Mouse (Mus musculus) kidney, embryonic 14.5 days (tissue): ENCODE measurements around the gene Ccdc162. TPM values are rescaled to one million over a fixed set of nuclear protein-coding genes. Genes with fewer than 3 reads are reported as not detected.

Experiments
- ATAC-seq: fragments of 200-750 bp; cut with Nextera tagmentation; 2 replicates; pipeline ENCODE4 v1.8.0; 2017; ENCODE audit warnings: moderate number of reproducible peaks, mild to moderate bottlenecking, moderate TSS enrichment, moderate library complexity; ENCODE audit not compliant: low FRiP score, low TSS enrichment
- H3K27ac ChIP-seq: fragments of 300-500 bp; sonication (generic); 2 replicates; pipeline ENCODE4 v1.5.1; 2014; ENCODE audit warnings: low read depth, mild to moderate bottlenecking, low read length, moderate library complexity, mixed read lengths
- H3K27me3 ChIP-seq: fragments of 300-500 bp; sonication (generic); 2 replicates; pipeline ENCODE4 v1.6.1; 2014; ENCODE audit warnings: mild to moderate bottlenecking, low read length; ENCODE audit not compliant: control insufficient read depth, insufficient read depth
- H3K36me3 ChIP-seq: fragments of 300-500 bp; sonication (generic); 2 replicates; pipeline ENCODE4 v1.6.1; 2014; ENCODE audit warnings: low read length, mixed read lengths; ENCODE audit not compliant: control insufficient read depth, insufficient read depth
- H3K4me1 ChIP-seq: fragments of 300-500 bp; sonication (generic); 2 replicates; pipeline ENCODE4 v1.6.1; 2014; ENCODE audit warnings: low read length, mixed read lengths; ENCODE audit not compliant: control insufficient read depth, insufficient read depth
- H3K4me2 ChIP-seq: fragments of 300-500 bp; sonication (generic); replicated peaks from 2 replicates; pipeline ENCODE4 v1.6.1; 2014; ENCODE audit warnings: low read depth, mild to moderate bottlenecking, low read length
- H3K4me3 ChIP-seq: fragments of 300-500 bp; sonication (generic); 2 replicates; pipeline ENCODE4 v1.5.1; 2014; ENCODE audit warnings: mild to moderate bottlenecking, low read length
- H3K9ac ChIP-seq: fragments of 300-500 bp; sonication (generic); 2 replicates; pipeline ENCODE4 v1.6.1; 2014; ENCODE audit warnings: low read depth, mild to moderate bottlenecking, low read length, moderate library complexity
- H3K9me3 ChIP-seq: fragments of 300-500 bp; sonication (generic); 2 replicates; pipeline ENCODE4 v1.6.1; 2016; ENCODE audit warnings: low read length; ENCODE audit not compliant: control insufficient read depth
- WGBS: fragments of 180-500 bp; shearing (Covaris S2); extraction: QIAGEN DNeasy Blood & Tissue Kit; methylation state at CpG from one replicate; pipeline ENCODE4 v1.1.7; 2014; 5-methylcytosine and 5-hydroxymethylcytosine counted together
- polyA plus RNA-seq: library from polyadenylated mRNA; unstranded; fragments of >200 nt; fragmentation: Nextera tagmentation; extraction: Ambion mirVana; gene quantifications from 2 replicates; pipeline ENCODE4 v1.2.1, GENCODE M21; 2014

The Ccdc162 gene
- polyA plus RNA-seq, 1 experiment from 2014 or later = 0.15 TPM

- Histone ChIP-seq H3K4me1 (no peaks in the 10 kb centered on the region; the same call in 1 of the 2 replicates), H3K27ac (no peak overlapping the region), H3K36me3 (no peaks in the 10 kb centered on the region), H3K4me2 (no peak overlapping the region), H3K9me3 (peaks cover 4% of the 10 kb centered on the region; the same call in 1 of the 2 replicates), H3K9ac (no peak overlapping the region), H3K27me3 (no peaks in the 10 kb centered on the region), H3K4me3 (no peak overlapping the region)
- ATAC-seq = no peak
- 44% methylated on average over 16 of the region's 16 CpGs for WGBS
These were observed 33.7 kb downstream of the Ccdc162 start for GRCm38 (mm10) chr10:41682546-41683393.

GRCm38 (mm10) chr10:41678746-41679360 is 37.6 kb downstream of the Ccdc162 start:
- Histone ChIP-seq H3K4me3 (no peak overlapping the region), H3K27me3 (no peaks in the 10 kb centered on the region), H3K27ac (no peak overlapping the region)

DNA sequence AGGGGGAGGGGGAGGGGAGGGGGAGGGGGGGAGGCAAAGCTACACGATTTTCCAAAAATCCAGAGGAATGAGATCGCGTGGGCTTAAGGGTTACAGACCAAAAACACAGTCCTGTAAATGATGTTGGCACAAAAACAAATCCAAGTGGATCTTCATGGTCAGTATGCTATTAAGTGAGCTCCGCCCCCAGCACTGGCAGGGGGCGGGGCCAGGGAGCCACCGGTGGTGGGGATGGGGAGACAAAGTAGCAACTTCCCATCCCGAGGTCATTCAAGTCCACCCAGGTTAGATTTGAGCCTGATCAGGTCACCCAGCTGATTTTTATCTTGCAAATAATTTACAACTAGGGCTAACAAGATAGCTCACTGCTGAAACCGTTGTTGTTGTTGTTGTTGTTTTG is 39.0 kb downstream of the Ccdc162 start:
- Histone ChIP-seq H3K4me3 (no peak overlapping the region), H3K9me3 (no peaks in the 10 kb centered on the region), H3K9ac (no peak overlapping the region), H3K27me3 (no peaks in the 10 kb centered on the region), H3K36me3 (no peaks in the 10 kb centered on the region), H3K27ac (no peak overlapping the region), H3K4me2 (no peak overlapping the region), H3K4me1 (no peaks in the 10 kb centered on the region; the same call in 1 of the 2 replicates)
- ATAC-seq = no peak
- 56% methylated on average over 8 of the region's 8 CpGs for WGBS

More at GRCm38 (mm10) chr10:41678746-41679360, 37.6 kb downstream of the Ccdc162 start:
- no peaks in the 10 kb centered on the region for H3K36me3 ChIP-seq
- WGBS = 17% methylated on average over 18 of the region's 18 CpGs
- no peak overlapping the region; the same call in 1 of the 2 replicates for H3K9ac ChIP-seq
- H3K9me3 ChIP-seq = no peaks in the 10 kb centered on the region
- peak overlapping the region; percentile 9; the same call in 1 of the 2 replicates for H3K4me2 ChIP-seq
- no peaks in the 10 kb centered on the region; the same call in 1 of the 2 replicates for H3K4me1 ChIP-seq
- peak; percentile 80 for ATAC-seq

DNA sequence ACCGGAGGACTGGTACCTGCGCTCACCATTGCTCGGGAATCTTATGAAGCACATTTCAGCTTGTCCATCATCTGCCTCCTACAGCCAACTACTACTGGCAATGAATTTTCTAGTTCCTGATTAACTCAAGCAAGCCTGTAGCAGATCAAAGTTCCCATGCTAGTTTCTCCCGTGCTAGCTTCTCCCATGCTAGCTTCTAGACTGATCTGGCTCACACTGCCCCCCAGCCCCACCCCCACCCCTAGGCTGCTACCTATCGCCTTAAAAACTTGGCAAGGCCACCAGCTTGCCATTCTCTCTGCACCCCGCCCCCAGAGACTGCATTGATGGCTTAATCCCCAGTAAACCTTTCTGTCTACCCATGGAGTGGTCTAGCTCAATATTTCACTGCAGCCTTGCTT is 39.8 kb downstream of the Ccdc162 start:
- H3K27me3 ChIP-seq = no peaks in the 10 kb centered on the region
- no peak overlapping the region for H3K4me3 ChIP-seq
- no peaks in the 10 kb centered on the region for H3K9me3 ChIP-seq
- H3K4me1 ChIP-seq = no peaks in the 10 kb centered on the region; the same call in 1 of the 2 replicates
- no peak overlapping the region for H3K27ac ChIP-seq
- no peak for ATAC-seq
- H3K9ac ChIP-seq = no peak overlapping the region
- no peak overlapping the region for H3K4me2 ChIP-seq
- no peaks in the 10 kb centered on the region for H3K36me3 ChIP-seq
- WGBS = 82% methylated on average over 6 of the region's 6 CpGs

- Histone ChIP-seq H3K4me3 (no peak overlapping the region), H3K4me2 (no peak overlapping the region), H3K9me3 (no peaks in the 10 kb centered on the region), H3K27me3 (no peaks in the 10 kb centered on the region), H3K4me1 (no peaks in the 10 kb centered on the region; the same call in 1 of the 2 replicates), H3K9ac (no peak overlapping the region), H3K27ac (no peak overlapping the region), H3K36me3 (no peaks in the 10 kb centered on the region)
- WGBS = 74% methylated on average over 6 of the region's 6 CpGs
- no peak for ATAC-seq
These were observed 40.4 kb downstream of the Ccdc162 start for GRCm38 (mm10) chr10:41675842-41676571.

GRCm38 (mm10) chr10:41675243-41675642 is 41.2 kb downstream of the Ccdc162 start:
- no peak overlapping the region for H3K27ac ChIP-seq
- no peak overlapping the region for H3K4me2 ChIP-seq
- ATAC-seq = no peak
- H3K9me3 ChIP-seq = no peaks in the 10 kb centered on the region
- no peaks in the 10 kb centered on the region for H3K36me3 ChIP-seq
- 69% methylated on average over 6 of the region's 6 CpGs for whole genome bisulfite sequencing
- no peak overlapping the region for H3K4me3 ChIP-seq
- H3K27me3 ChIP-seq = no peaks in the 10 kb centered on the region
- no peaks in the 10 kb centered on the region; the same call in 1 of the 2 replicates for H3K4me1 ChIP-seq
- no peak overlapping the region for H3K9ac ChIP-seq

DNA sequence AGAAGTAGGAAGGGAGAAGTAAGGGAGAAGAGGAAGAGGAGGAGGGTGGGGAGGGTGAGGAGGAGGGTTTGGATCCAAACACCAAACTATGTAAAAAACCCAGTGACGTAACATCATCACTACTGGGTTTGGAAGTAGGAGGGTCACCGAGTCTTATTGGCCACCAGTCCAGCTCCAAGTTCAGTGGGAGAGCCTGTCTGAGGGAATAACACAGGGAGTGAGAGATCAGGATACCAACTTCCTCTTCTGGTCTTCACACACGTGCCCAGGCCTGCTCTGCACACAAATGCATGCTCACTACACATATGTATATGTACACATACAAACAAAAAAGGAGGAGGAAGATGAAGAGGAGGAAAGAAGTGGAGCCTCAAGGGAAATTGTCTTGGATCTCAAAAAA is 42.1 kb downstream of the Ccdc162 start:
- Histone ChIP-seq H3K27ac (no peak overlapping the region), H3K4me2 (no peak overlapping the region), H3K4me1 (no peaks in the 10 kb centered on the region; the same call in 1 of the 2 replicates), H3K27me3 (no peaks in the 10 kb centered on the region), H3K9me3 (no peaks in the 10 kb centered on the region), H3K9ac (no peak overlapping the region), H3K4me3 (no peak overlapping the region), H3K36me3 (no peaks in the 10 kb centered on the region)
- 66% methylated on average over 3 of the region's 3 CpGs for WGBS
- no peak for ATAC-seq

DNA sequence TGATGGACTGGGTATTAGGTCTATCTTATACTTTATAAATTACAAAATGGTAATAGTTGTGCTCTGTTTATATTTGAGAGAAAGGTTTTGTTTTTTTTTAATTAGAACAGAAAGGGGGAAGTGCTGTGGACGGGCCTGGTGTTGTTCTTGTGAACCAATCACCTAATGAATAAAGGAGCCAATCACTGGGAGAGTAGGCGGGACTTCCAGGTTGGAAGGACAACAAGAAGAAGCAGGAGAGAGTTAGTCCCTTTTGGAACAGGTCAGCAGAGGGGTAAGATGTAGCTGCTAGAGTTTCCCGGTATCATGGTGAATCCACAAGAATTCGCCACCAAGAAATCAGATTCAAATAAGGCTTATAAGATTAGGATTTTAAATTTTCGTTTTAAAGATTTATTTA is 46.2 kb downstream of the Ccdc162 start:
- Histone ChIP-seq H3K4me2 (no peak overlapping the region), H3K4me3 (no peak overlapping the region), H3K27ac (no peak overlapping the region), H3K36me3 (no peaks in the 10 kb centered on the region), H3K27me3 (no peaks in the 10 kb centered on the region), H3K9ac (no peak overlapping the region), H3K9me3 (no peaks in the 10 kb centered on the region), H3K4me1 (no peaks in the 10 kb centered on the region)
- WGBS = 77% methylated on average over 5 of the region's 5 CpGs
- no peak for ATAC-seq
